Mouse (Mus musculus): ENCODE measurements around the gene Slc38a4. TPM values are rescaled to one million over a fixed set of nuclear protein-coding genes. Genes with fewer than 3 reads are reported as not detected.

Slc38a4 gene
- polyA plus RNA-seq, 1 experiment from 2014 or later = 0.10 TPM

GRCm38 (mm10) chr15:97072859-97073826, 17.4 kb upstream of the Slc38a4 start:
- H3K27me3 ChIP-seq = no peaks in the 10 kb centered on the region
- DNase-seq (ENCODE audit: low read depth, low spot score) (peak; percentile 6), ATAC-seq (no peak)
- in situ Hi-C loops (cut with MboI; ENCODE audit: low pct_unique_long_range_greater_than_20kb) = no loop called here
- POLR2A ChIA-PET = no interaction called here
- CTCF ChIA-PET = no interaction called here
- no peak for TF ChIP-seq CTCF (IDR thresholded peaks at IDR 0.05)

GRCm38 (mm10) chr15:97067340-97068136, 11.8 kb upstream of the Slc38a4 start:
- in situ Hi-C loops (cut with MboI; ENCODE audit: low pct_unique_long_range_greater_than_20kb) = no loop called here
- DNase-seq (ENCODE audit: low read depth, low spot score) = no peak
- TF ChIP-seq CTCF (IDR thresholded peaks at IDR 0.05) = no peak

GRCm38 (mm10) chr15:97066937-97067336, 11.2 kb upstream of the Slc38a4 start:
- ChIA-PET POLR2A (interaction anchor here (0.8 kb wide), 1 partner anchor 47 kb away, joined by 3 read pairs; no protein-coding TSS in a partner anchor), CTCF (no interaction called here)
- in situ Hi-C loops (cut with MboI; ENCODE audit: low pct_unique_long_range_greater_than_20kb) = no loop called here
- no peak for ATAC-seq
- no peak for TF ChIP-seq CTCF (IDR thresholded peaks at IDR 0.05)
- DNase-seq (ENCODE audit: low read depth, low spot score) = no peak
- H3K27me3 ChIP-seq = no peaks in the 10 kb centered on the region

More at GRCm38 (mm10) chr15:97067340-97068136, 11.8 kb upstream of the Slc38a4 start:
- ChIA-PET POLR2A (interaction anchor here (0.8 kb wide), 1 partner anchor 47 kb away, joined by 3 read pairs; no protein-coding TSS in a partner anchor), CTCF (no interaction called here)
- no peak for ATAC-seq
- no peaks in the 10 kb centered on the region for H3K27me3 ChIP-seq

- TF ChIP-seq CTCF (IDR thresholded peaks at IDR 0.05) = no peak
- ChIA-PET POLR2A (no interaction called here), CTCF (no interaction called here)
- DNase-seq (ENCODE audit: low read depth, low spot score) = no peak
- no peak for ATAC-seq
- in situ Hi-C loops (cut with MboI; ENCODE audit: low pct_unique_long_range_greater_than_20kb) = no loop called here
- no peaks in the 10 kb centered on the region for H3K27me3 ChIP-seq
Measured at GRCm38 (mm10) chr15:97063211-97063610, 7.5 kb upstream of the Slc38a4 start.

GRCm38 (mm10) chr15:97060973-97061372, 5.2 kb upstream of the Slc38a4 start:
- CTCF ChIA-PET = interaction anchor here (1.1 kb wide), 1 partner anchor 16 kb away, joined by 3 read pairs; no protein-coding TSS in a partner anchor
- no peaks in the 10 kb centered on the region for H3K27me3 ChIP-seq
- no peak for TF ChIP-seq CTCF (IDR thresholded peaks at IDR 0.05)
- POLR2A ChIA-PET = no interaction called here
- ATAC-seq (no peak), DNase-seq (ENCODE audit: low read depth, low spot score) (no peak)
- in situ Hi-C loops (cut with MboI; ENCODE audit: low pct_unique_long_range_greater_than_20kb) = no loop called here

- in situ Hi-C loops (cut with MboI; ENCODE audit: low pct_unique_long_range_greater_than_20kb) = no loop called here
- no peak for TF ChIP-seq CTCF (IDR thresholded peaks at IDR 0.05)
- no peak for DNase-seq (ENCODE audit: low read depth, low spot score)
- ChIA-PET CTCF (interaction anchor here (0.7 to 1.1 kb wide), 2 partner anchors 8 to 16 kb away, joined by 3 read pairs; no protein-coding TSS in a partner anchor), POLR2A (no interaction called here)
- no peaks in the 10 kb centered on the region for H3K27me3 ChIP-seq
- no peak for ATAC-seq
Measured at GRCm38 (mm10) chr15:97060571-97060970, 4.8 kb upstream of the Slc38a4 start.

- ChIA-PET CTCF (interaction anchor here (0.7 kb wide), 1 partner anchor 8 kb away, joined by 3 read pairs; no protein-coding TSS in a partner anchor), POLR2A (no interaction called here)
- no peak for ATAC-seq
- in situ Hi-C loops (cut with MboI; ENCODE audit: low pct_unique_long_range_greater_than_20kb) = no loop called here
- H3K27me3 ChIP-seq = no peaks in the 10 kb centered on the region
- no peak for DNase-seq (ENCODE audit: low read depth, low spot score)
- no peak for TF ChIP-seq CTCF (IDR thresholded peaks at IDR 0.05)
Measured at GRCm38 (mm10) chr15:97060102-97060501, 4.3 kb upstream of the Slc38a4 start.

GRCm38 (mm10) chr15:97059071-97060041, 3.6 kb upstream of the Slc38a4 start:
- DNase-seq (ENCODE audit: low read depth, low spot score) (no peak), ATAC-seq (no peak)
- in situ Hi-C loops (cut with MboI; ENCODE audit: low pct_unique_long_range_greater_than_20kb) = no loop called here
- ChIA-PET POLR2A (no interaction called here), CTCF (no interaction called here)
- no peak for TF ChIP-seq CTCF (IDR thresholded peaks at IDR 0.05)
- H3K27me3 ChIP-seq = no peaks in the 10 kb centered on the region

- DNase-seq (ENCODE audit: low read depth, low spot score) (no peak), ATAC-seq (no peak)
- CTCF ChIA-PET = no interaction called here
- in situ Hi-C loops (cut with MboI; ENCODE audit: low pct_unique_long_range_greater_than_20kb) = no loop called here
- TF ChIP-seq CTCF (IDR thresholded peaks at IDR 0.05) = no peak
- no peaks in the 10 kb centered on the region for H3K27me3 ChIP-seq
- POLR2A ChIA-PET = no interaction called here
Measured at GRCm38 (mm10) chr15:97054767-97055489, 828 bp downstream of the Slc38a4 start.

All from Patski (cell line).